Mouse (Mus musculus) brain, embryonic 14.5 days (tissue): Measurements from ENCODE around the gene Rab5a.

ENCODE experiments used
- CTCF ChIP-seq: fragments of 200-500 bp; IDR thresholded peaks from 2 replicates; pipeline ENCODE4 v1.5.1; 2012; ENCODE audit warnings: inconsistent platforms, mild to moderate bottlenecking, moderate library complexity, borderline replicate concordance; ENCODE audit not compliant: insufficient read depth, insufficient read length; ENCODE audit errors: extremely low read depth
- POLR2A ChIP-seq: fragments of 200-500 bp; IDR thresholded peaks from 2 replicates; pipeline ENCODE4 v1.6.1; 2012; ENCODE audit warnings: mild to moderate bottlenecking, inconsistent platforms, borderline replicate concordance; ENCODE audit not compliant: poor library complexity, insufficient read depth, insufficient read length, severe bottlenecking; ENCODE audit errors: extremely low read depth

GRCm38 (mm10) chr17:53554813-53555212 is 75.8 kb downstream of the Rab5a start:
- TF ChIP-seq CTCF (no peak), POLR2A (no peak)
